Mouse (Mus musculus) neutrophil, adult 59 days (primary cell): ENCODE results near the gene Mia3. TPM values are rescaled to one million over a fixed set of nuclear protein-coding genes. Genes with fewer than 3 reads are reported as not detected.

Experiments used
- total RNA-seq, 2 experiments: library from RNA; stranded (reverse); gene quantifications; 1 replicate in 1 of 2; 2 replicates in 1 of 2; pipeline ENCODE4 v1.2.4; 2023

Mia3 gene
- 100 to 1,000 TPM in 1 of 2 experiments, 10 to 100 TPM in 1; 93.0 to 106 TPM for total RNA-seq

GRCm38 (mm10) chr1:183369427-183370014 lies at the start of gene Mia3:
Gene Mia3, minus strand, starts transcription at chr1:183369553.

GRCm38 (mm10) chr1:183417873-183418272 lies 48.5 kb upstream of the Mia3 start, which contains the start of gene Hhipl2:
Gene Hhipl2, plus strand, starts transcription at chr1:183418215.

GRCm38 (mm10) chr1:183388426-183389406 lies 19.4 kb upstream of the Mia3 start, which contains the start of gene Taf1a:
Gene Taf1a, plus strand, starts transcription at chr1:183388981.

GRCm38 (mm10) chr1:183296877-183297383 lies 72.4 kb downstream of the Mia3 start, which contains the start of gene Brox:
Gene Brox, minus strand, starts transcription at chr1:183297269.

GRCm38 (mm10) chr1:183296465-183296864 lies 72.9 kb downstream of the Mia3 start, which contains the start of gene Aida:
Gene Aida, plus strand, starts transcription at chr1:183296590.

Other genes starting within 250 kb of the Mia3 start
- 1 to 10 TPM; 8.2 to 8.5 TPM for gene Disp1, start 148.0 kb downstream of the Mia3 start, total RNA-seq
- gene Aida, start 73.0 kb downstream of the Mia3 start, total RNA-seq: 10 to 100 TPM; 16.7 to 27.6 TPM
- gene Brox, start 72.3 kb downstream of the Mia3 start, total RNA-seq: 10 to 100 TPM; 32.4 to 37.8 TPM
- 1 to 10 TPM; 4.2 to 5.2 TPM for gene Taf1a, start 19.4 kb upstream of the Mia3 start, total RNA-seq
- gene Hhipl2, start 48.7 kb upstream of the Mia3 start, total RNA-seq: not detected